Mouse (Mus musculus) thymus, postnatal 0 days (tissue): ENCODE data around the gene Comt. TPM values are rescaled to one million over a fixed set of nuclear protein-coding genes. Genes with fewer than 3 reads are reported as not detected.

Source experiments
- DNase-seq: peaks from one replicate; pipeline ENCODE4 v3.0.0-alpha.2; 2015; ENCODE audit warnings: low spot score
- polyA plus RNA-seq: library from polyadenylated mRNA; unstranded; fragments of >200 nt; fragmentation: Nextera tagmentation; extraction: Ambion mirVana; gene quantifications from 2 replicates; pipeline ENCODE4 v1.2.1, GENCODE M21; 2015

The Comt gene
- polyA plus RNA-seq, 1 experiment from 2014 or later, result 83.6 TPM

DNA sequence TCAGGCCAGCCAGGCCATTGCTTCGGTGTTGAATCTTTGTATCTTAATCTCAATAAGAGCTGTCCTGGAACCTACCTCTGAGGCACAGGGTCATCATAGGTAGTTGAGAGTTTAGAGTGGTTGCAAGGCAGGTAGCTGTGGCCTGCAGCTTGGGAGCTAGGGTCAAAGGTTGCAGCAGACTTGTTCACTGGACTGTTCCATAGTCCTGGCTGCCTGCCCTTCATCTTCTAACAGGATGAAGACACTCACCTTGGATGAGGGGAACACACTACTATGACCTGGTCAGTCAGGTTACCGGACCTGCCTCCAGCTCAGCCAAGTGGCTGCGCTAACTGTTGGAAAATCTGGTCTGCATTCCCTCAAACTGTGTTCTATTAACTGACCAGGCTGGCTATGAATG, 35.5 kb downstream of the Comt start:
- no peak for DNase-seq

DNA sequence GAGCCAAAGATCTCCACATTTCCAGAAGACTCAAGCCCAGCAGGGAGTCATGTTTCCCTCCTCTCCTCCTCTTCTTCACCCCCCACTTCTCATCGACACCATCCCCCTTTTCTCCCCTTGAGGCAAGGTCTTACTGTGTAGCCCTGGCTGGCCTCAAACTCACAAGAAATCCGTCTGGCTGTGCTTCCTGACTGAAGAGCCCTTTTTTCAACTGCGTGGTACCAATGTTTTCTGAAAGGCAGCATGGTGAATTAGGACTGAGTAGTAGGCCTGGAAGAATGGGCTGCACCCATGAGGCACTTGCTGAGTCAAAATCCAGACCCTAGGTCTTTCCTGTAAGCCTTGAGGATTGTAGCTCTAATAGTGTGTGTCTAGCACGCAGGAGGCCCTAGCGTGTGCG, 36.3 kb downstream of the Comt start:
- DNase-seq, result no peak

DNA sequence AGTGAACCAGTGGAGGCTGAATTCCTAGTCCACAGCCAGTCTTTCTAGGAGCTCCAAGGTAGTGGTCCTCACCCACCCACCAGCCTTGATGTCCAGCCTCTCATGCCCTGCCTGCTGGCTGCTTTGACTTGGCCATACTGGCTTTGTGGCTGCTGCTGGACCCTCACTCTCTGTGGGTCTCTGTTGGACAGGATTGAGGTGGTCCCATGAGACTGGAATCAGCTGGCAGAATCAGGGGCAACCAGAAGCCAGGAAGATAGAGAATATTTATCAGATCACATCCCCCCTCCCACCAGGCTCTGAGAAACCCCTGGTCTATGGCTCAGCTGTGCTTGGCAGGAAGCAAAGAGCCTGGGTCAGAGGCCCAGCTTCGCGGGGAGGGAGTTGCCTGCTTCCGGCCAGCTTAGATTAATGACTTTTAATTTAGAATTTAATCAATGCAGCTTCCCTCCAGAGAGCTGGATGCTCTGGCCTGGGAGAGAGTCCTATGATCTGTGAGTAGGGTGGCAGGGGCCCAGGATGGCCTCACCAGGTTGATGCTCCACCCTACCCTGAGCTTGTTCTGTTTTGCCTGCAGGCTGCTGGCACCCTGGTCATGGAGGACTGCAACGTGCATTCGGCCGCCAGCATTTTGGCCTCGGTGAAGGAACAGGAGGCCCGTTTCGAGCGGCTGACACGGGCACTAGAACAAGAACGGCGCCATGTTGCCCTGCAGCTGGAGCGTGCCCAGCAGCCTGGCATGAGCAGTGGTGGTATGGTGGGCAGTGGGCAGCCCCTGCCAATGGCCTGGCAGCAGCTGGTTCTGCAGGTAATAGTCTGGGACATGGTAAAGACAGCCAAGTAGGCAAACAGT, 37.8 kb downstream of the Comt start:
- DNase-seq, result no peak

DNA sequence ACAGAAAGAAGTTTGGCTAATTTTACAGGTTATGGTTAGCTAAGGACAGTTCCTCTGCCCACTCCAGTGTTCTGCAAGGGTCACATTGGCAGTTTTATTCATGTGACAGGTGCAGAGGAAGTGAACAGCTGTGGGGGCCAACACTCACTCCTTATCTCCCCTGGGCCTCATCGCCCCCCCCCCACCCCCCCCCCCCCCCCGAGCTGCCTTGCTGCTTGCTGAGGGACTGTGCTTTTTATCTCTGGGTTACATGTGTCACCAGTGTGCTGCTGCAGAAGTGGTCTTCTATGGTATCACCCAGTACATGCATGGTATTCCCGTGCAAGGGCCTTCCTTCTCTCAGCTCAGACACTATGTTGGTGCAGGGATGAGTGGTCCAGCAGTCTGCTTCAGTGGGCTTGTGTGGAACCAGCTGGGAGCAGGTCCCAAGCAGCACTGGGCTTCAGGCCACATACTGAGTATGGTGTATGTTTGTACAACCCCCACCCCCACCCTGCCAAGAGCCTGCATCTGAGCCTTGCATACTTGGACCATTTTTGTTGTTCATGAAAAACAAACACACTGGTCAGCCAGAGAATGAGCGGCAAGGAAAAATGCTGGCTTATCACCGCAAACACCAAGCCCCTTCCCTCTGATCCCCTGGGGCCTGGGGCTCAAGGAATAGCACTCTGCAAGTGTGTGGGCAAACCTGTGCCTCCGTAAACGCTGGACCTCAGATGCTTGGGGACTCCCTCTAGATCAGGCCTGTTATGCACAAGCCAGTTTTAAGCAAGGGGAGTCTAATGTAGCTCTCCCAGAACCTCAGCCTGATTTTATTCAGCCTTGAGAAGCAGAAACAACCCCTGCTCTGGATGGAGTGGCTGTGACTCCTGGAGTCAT, 38.7 kb downstream of the Comt start:
- peak; percentile 76 for DNase-seq

DNA sequence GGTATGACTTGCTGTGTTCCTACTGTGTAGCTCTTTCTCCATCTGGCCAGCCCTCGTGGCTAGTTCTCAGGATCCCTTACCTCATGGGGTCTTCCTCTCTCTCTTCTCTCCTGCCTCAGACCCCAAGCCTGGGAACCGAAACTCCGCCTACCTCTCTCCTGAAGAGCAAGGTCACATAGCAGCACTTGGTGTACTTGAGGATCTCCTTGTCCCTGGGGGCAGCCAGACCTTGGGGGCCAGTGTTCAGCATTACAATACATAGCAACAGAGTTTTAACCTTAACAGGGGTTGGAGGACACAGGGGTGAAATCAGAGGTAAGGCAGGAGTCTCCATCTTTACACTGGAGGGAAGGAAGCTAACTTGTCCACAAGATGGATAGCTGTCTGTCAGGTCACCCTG, 39.7 kb downstream of the Comt start:
- no peak for DNase-seq

DNA sequence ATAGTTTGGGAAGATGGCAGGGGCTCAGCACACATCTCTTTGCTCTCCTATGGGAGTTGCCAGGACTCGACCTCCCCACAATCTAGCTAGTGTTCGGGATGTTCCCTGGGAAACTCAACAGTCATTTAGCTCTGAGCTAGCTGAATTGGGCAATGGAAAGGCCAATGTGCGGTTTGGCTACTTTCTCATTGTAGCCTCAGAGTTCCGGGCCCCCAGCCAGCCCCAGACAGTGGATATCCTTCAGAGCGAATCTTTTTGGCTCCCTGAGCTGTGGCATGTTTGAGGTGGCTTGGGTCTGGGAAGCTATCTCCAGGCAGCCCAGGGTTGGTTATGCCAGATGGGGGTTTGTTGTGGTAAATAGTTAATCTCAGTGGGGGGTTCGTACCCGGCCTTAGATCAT, 40.2 kb downstream of the Comt start:
- DNase-seq, result no peak

DNA sequence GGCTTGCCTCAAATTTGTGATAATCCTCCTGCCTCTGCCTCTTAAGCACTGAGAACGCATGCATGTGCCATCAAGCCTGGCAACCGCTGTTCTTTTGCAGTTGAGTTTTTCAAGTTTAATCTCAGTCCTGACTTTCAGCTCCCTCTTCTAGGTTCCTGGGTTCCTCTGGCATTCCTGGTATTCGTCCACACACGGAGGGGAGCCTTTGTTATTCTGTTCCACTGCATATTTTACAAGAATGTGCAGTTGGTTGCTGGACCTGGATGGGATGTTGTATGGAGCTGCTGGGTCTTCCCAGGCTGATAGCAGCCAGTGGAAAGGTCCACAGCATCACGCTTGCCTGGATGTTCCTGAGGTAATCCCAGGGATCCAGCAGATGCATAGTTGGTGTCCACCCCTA, 41.2 kb downstream of the Comt start:
- no peak for DNase-seq

DNA sequence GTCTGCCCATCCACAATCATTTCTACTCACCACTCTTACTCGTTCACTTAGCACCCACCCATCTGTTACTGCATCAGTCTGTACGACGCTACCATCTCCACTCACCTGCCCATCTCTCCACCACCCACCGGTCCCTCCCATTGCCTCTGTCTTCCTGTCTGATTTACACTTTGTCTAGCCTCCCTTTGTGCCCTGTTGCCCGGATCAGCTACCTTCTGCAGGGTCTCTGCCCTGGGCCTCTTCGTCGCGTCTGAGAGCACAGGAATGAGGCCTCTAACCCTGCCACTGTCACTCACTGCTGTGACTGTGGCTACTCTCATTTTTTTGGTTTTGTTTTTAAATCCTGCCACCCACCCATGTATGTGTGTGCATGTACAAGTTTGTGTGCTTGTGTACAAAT, 42.0 kb downstream of the Comt start:
- DNase-seq, result no peak

DNA sequence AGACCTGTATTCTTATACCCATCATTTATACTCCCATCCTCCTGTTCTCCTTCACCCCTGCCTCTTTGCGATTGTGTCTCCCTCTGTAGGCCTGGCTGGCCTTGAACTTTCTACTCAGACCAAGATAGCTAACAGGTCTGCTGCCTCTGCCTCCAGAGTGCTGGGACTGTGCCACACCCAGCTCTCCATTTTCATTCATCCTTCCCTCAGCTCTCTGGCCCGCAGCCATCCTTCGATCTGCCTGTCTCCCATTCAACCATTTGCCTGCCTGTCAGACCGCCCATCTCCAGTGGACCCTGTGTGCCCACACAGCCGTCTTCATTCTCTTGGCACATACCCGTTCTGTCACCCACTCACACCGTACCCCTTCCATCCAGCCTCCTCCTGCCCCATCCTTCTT, 42.4 kb downstream of the Comt start:
- no peak for DNase-seq

DNA sequence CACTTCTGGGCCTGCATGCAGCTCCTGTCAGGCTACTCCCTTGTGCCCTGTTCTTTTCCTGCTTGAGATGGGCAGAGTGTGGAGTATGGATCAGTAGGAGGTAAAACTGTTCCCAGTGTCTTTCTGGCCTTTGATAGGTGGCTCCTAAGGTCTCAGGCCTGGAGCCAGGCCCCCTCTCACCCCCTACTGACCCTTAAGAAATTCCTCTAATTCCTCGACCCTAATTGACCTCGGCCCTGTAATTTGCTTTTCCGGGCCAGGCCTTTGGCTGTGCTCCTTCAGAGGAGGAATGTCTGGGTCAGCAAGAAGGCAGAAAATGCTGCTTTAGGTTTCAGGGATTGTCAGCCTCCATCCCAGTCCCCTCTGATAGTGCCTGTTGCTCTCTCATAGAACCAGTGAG, 42.9 kb downstream of the Comt start:
- DNase-seq, result no peak

DNA sequence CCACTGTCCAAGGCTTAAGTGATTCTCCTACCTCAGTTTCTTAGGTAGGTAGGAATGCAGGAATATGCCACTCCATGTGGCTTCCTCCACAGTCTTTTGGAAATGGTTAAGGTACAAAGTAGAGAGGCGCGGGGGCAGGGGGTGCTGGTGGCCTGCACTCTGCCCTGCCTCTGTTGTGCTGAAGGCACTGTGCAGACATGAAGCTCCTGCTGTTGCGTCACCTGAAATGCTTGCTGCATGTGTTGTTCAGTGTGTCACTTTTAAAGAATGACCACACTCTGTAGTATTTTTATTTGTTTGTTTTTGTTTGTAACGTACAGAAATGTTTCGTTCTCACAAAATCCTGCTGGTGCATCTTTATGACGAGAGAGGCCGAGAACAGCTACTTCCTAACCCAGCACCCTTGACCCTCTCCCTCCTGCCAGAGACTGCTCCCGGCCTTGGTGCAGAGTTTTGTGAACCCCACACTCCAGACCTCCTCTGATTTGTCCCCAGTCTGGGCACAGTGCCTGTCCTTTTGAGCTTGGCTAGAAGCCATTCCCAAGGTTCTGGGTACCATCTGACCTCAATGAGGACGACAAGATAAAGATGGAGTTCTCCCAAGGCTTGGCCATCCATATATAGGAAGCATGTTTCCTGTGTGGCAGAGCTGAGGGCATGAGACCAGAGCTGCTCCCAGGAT, 43.5 kb downstream of the Comt start:
- DNase-seq, result no peak

DNA sequence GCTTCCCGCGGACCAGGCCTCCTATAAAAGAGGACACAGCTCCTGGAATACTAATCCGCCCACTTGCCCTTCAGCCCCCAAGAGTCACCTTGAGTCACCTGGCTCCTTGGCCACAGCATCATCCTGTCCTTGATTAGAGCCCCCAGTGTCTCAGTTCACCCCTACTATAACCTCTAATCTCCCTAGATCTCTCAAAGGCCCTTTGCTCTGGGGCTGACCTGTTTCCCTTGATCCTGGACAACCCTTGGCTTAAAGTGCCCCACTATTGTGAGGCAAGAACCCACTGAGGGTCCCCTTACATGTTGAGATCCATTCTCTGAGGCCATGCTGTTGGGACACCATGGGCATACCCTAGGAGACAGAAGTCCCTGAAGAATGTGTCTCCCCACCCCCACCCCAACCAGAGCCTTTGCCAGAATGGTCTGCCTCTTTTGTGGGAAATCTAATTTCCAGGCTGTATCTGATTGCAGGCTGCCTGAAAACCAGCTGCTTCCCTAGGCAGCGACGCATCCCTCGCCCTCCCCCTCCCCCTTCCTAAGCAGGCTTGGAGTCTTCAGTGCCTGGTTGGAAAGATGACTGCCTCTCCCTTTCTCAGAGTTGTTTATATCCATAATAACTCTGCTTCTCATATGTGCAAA, 44.9 kb downstream of the Comt start:
- no peak for DNase-seq

DNA sequence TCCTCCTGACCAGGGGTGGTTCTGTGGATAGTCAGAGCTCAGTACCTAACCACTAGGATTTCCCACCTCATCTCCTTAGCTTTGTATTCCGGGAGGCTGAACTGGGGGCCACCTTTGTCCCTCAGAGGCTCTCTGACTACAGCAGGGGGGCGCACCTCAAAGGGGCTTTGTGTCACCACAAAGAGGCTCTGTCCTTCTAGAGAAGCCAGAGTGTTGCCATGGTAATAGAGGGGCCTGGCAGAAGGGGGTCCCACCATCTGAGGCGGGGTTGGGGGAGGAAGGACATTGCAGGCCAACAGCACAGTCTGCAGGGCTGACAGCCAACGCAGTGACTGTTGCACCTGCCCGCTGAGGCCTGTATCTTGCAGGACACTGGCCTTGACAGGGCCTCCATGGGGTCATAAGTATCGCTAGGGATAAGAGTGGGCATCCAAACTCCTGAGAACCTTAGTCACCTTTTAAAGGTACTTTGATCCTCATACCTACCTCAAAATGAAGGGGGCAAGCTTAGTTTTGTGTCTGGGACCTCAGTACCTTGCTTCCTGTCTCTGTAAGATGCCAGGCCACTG, 46.1 kb downstream of the Comt start:
- no peak for DNase-seq

DNA sequence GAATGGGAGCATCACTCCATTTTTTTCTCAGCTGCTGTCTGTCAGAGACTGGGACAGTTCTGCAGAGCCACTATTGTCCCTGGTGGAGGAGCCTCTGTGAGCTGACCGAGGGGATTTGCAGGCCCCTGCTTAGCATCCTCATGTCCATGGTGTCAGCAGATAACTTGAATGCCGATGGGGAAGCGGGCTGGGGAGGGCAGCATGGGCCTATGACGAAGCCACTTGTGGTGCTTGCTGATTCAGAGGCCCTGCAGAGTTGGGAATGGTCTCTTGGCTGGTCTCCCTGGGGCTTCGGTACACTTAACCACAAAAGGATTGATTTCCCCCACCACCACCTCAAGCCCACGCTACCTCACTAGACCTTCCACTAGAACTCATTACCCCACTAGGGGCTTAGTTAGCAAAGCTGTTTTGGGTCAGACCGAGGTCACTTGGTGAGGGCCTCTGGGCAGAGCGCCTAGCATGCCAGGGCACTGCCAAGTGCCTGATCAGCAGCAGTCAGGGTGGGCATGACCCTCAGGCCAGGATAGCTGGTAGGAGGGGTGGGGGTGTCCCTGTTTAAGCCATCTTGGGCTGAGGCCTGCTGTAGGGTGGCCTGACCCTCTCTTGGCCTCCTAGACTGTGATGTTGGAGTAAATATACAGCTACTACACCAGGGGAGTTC, 47.2 kb downstream of the Comt start:
- DNase-seq, result no peak

DNA sequence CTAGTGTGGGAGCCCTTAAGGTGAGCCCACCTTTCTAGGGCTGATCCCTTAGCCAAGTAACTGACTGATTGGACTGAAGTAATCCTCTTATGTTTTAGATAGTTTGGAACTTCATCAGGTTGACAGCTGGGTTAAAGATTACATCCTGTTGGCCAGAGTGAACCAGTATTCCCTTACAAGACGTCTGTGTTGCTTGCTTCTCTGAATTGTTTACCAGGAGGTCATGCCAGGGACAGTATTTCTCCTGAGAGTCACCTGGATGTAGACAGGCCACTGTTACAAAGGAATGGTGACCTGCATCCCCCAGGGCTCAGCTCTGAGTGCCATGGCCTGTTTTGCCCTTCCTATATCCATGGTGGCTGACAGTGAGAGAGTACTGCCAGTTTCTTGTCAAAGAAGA, 48.2 kb downstream of the Comt start:
- DNase-seq, result no peak

DNA sequence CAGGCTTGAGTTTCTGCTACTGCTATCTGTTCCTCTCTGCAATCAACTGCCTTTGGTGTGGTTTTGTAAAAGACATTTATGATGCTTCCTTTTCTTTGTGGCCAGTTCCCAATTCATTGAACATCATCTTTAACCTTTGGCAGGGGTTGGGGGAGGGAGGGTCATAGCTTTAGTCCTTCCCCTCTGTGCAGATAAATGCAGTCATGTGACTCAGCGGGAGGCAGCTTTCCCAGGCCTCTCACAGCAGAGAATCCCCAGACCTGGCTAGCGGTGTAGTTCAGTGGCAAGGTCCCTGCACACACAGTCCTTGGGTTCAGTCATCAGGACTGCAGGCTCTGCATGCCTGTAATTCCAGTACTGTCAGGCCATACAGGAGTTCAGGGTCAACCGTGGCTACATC, 49.4 kb downstream of the Comt start:
- DNase-seq, result no peak

DNA sequence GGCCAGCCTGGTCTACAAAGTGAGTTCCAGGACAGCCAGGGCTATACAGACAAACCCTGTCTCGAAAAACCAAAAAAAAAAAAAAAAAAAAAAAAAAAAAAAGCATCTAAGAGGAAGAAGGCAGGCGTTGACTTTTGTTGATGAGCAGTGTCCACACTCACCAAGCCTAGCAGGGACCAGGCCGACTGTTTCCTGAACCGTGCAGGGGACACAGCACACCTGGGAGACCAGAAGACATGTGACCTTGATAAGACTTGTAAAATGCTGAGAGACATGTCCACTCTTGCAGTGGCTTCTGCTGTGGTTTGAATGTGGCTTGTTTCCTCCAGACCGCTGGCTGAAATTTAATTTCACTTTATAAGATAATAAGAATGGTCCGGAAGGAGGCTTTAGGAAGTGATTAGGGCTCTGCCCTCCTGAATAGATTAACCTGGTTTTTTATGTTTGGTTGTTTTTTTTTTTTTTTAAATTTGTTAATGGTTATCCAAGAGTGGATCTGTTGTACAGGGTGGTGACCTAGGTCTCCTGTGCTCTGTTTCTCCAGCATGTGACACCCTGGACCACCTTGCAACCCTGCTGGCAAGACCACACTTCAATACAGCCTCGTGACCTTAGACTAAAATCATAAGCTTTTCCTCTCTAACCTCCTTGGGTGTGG, 50.2 kb downstream of the Comt start:
- DNase-seq, result no peak

DNA sequence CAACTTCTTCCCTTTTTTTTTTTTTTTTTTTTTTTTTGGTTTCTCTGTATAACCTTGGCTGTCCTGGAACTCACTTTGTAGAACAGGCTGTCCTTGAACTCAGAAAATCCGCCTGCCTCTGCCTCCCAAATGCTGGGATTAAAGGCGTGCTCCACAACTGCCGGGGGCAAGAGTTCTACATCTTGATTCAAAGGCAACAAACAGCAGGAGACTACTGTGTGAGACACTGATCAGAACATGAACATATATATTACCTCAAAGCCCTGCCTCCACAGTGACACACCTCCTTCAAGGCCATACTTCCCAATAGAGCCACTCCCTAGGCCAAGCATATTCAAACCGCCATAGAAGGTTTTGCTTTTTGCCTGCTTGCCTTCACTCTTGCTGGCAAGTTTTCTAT, 53.0 kb downstream of the Comt start:
- DNase-seq, result no peak

DNA sequence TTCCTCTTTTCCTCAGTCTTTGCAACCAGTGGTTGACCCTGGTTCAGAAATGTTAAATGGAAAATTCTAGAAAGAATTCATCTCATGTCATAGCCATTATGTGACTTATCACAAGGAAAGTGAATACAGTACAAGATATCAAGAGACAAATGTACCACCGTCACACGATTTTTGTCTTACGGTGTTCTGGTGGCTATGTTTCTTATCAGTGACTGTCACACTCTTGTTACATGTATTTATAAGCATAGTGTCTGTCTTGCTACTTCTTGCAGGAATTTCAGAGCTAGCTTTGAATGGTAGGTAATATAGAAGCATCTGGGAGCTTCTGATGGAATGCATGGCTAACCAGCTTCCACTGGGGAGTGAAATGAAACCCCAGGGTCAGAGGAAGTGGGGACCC, 56.5 kb downstream of the Comt start:
- DNase-seq, result no peak

DNA sequence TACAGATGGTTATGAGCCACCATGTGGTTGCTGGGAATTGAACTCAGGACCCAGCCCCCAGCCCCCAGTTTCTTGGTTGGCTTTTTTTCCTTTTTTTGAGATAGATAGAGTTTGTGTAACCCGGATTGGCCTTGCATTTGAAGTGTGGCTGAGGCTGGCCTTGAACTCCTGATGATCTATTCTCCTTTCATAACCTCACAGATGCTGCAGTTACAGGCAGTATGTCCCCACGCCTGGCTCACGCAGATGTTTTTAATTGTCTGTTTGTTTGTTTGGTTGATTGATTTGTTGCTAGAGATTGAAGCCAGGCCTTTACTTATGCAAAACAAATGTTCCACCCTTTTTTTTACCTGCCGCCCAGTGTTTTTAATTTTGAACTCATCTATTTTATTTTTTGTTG, 59.8 kb downstream of the Comt start:
- DNase-seq, result no peak
